Mouse (Mus musculus): ENCODE results near the gene OR5BS1P. TPM values are rescaled to one million over a fixed set of nuclear protein-coding genes. Genes with fewer than 3 reads are reported as not detected.
"Not testable (repeated sequence)": the region's sequence is repeated elsewhere in the genome, so short reads cannot be mapped to it uniquely, and the experiment has no call there.

Gene OR5BS1P
- polyA plus RNA-seq, 1 experiment from 2014 or later, result not detected

- WGBS (ENCODE audit: insufficient replicate concordance), result 36% methylated on average over 2 of the region's 2 CpGs
- H3K9ac ChIP-seq, result no peak overlapping the region
- peaks cover 25% of the 10 kb centered on the region; the same call in 1 of the 2 replicates for H3K4me1 ChIP-seq
- H3K27ac ChIP-seq, result no peak overlapping the region
- no peak for ATAC-seq
- peaks cover 16% of the 10 kb centered on the region; the same call in 1 of the 2 replicates for H3K27me3 ChIP-seq (replicated peaks)
- H3K4me2 ChIP-seq, result no peak overlapping the region
- no peaks in the 10 kb centered on the region for H3K36me3 ChIP-seq
- H3K4me3 ChIP-seq, result no peak overlapping the region
- H3K9me3 ChIP-seq (replicated peaks), result no peaks in the 10 kb centered on the region
These were observed 39.7 kb downstream of the OR5BS1P start for GRCm38 (mm10) chr15:98509387-98509786.

GRCm38 (mm10) chr15:98510438-98511385 is 41.0 kb downstream of the OR5BS1P start:
- no peak overlapping the region for H3K27ac ChIP-seq
- peak overlapping the region; percentile 60 for H3K4me2 ChIP-seq
- 0 out of 2 replicates have a peak, but pooled peaks cover 6% of the 10 kb centered on the region for H3K27me3 ChIP-seq (replicated peaks)
- ATAC-seq, result peak; percentile 49
- peak overlapping the region; percentile 25 for H3K4me3 ChIP-seq
- H3K9me3 ChIP-seq (replicated peaks), result no peaks in the 10 kb centered on the region
- no peak overlapping the region for H3K9ac ChIP-seq
- 26% methylated on average over 25 of the region's 25 CpGs for WGBS (ENCODE audit: insufficient replicate concordance)
- H3K36me3 ChIP-seq, result no peaks in the 10 kb centered on the region
- H3K4me1 ChIP-seq, result peaks cover 25% of the 10 kb centered on the region; the same call in 1 of the 2 replicates

GRCm38 (mm10) chr15:98511386-98511928 is 41.8 kb downstream of the OR5BS1P start:
- H3K27ac ChIP-seq, result no peak overlapping the region
- WGBS (ENCODE audit: insufficient replicate concordance), result 53% methylated on average over 13 of the region's 13 CpGs
- peak overlapping the region; percentile 60 for H3K4me2 ChIP-seq
- no peak overlapping the region for H3K9ac ChIP-seq
- H3K9me3 ChIP-seq (replicated peaks), result no peaks in the 10 kb centered on the region
- H3K4me3 ChIP-seq, result no peak overlapping the region
- 0 out of 2 replicates have a peak, but pooled peaks cover 6% of the 10 kb centered on the region for H3K27me3 ChIP-seq (replicated peaks)
- H3K4me1 ChIP-seq, result peaks cover 25% of the 10 kb centered on the region; the same call in 1 of the 2 replicates
- no peaks in the 10 kb centered on the region; the same call in 1 of the 2 replicates for H3K36me3 ChIP-seq
- ATAC-seq, result no peak

GRCm38 (mm10) chr15:98512232-98512631 is 42.5 kb downstream of the OR5BS1P start:
- no peaks in the 10 kb centered on the region for H3K9me3 ChIP-seq (replicated peaks)
- H3K36me3 ChIP-seq, result no peaks in the 10 kb centered on the region; the same call in 1 of the 2 replicates
- H3K9ac ChIP-seq, result no peak overlapping the region
- ATAC-seq, result no peak
- WGBS (ENCODE audit: insufficient replicate concordance), result 39% methylated on average over 8 of the region's 8 CpGs
- no peak overlapping the region for H3K4me2 ChIP-seq
- H3K4me1 ChIP-seq, result peaks cover 25% of the 10 kb centered on the region; the same call in 1 of the 2 replicates
- H3K27ac ChIP-seq, result no peak overlapping the region
- H3K27me3 ChIP-seq (replicated peaks), result 0 out of 2 replicates have a peak, but pooled peaks cover 6% of the 10 kb centered on the region
- H3K4me3 ChIP-seq, result no peak overlapping the region

GRCm38 (mm10) chr15:98512799-98513321 is 43.2 kb downstream of the OR5BS1P start:
- H3K36me3 ChIP-seq, result peaks cover 5% of the 10 kb centered on the region
- 63% methylated on average over 17 of the region's 17 CpGs for WGBS (ENCODE audit: insufficient replicate concordance)
- no peak overlapping the region for H3K4me3 ChIP-seq
- H3K4me2 ChIP-seq, result no peak overlapping the region
- H3K9me3 ChIP-seq (replicated peaks), result no peaks in the 10 kb centered on the region
- H3K27me3 ChIP-seq (replicated peaks), result 0 out of 2 replicates have a peak, but pooled peaks cover 6% of the 10 kb centered on the region
- no peak overlapping the region for H3K9ac ChIP-seq
- H3K4me1 ChIP-seq, result peaks cover 25% of the 10 kb centered on the region; the same call in 1 of the 2 replicates
- H3K27ac ChIP-seq, result no peak overlapping the region
- no peak for ATAC-seq

GRCm38 (mm10) chr15:98513676-98514075 is 44.0 kb downstream of the OR5BS1P start:
- H3K9ac ChIP-seq; H3K27ac ChIP-seq; H3K9me3 ChIP-seq (replicated peaks); ATAC-seq; H3K4me2 ChIP-seq; H3K27me3 ChIP-seq (replicated peaks); H3K4me3 ChIP-seq: not testable (repeated sequence)
- Histone ChIP-seq H3K4me1 (peaks cover 30% of the 10 kb centered on the region; the same call in 1 of the 2 replicates), H3K36me3 (peaks cover 13% of the 10 kb centered on the region)
- 39% methylated on average over 3 of the region's 3 CpGs for WGBS (ENCODE audit: insufficient replicate concordance)

GRCm38 (mm10) chr15:98514146-98514545 is 44.5 kb downstream of the OR5BS1P start:
- 23% methylated on average over 8 of the region's 8 CpGs for whole genome bisulfite sequencing (ENCODE audit: insufficient replicate concordance)
- ATAC-seq, result no peak

GRCm38 (mm10) chr15:98514845-98515244 is 45.1 kb downstream of the OR5BS1P start:
- not testable (repeated sequence) for H3K27ac ChIP-seq; H3K9ac ChIP-seq; ATAC-seq; H3K27me3 ChIP-seq (replicated peaks); H3K4me2 ChIP-seq; H3K4me3 ChIP-seq; H3K9me3 ChIP-seq (replicated peaks)
- Histone ChIP-seq H3K4me1 (peaks cover 30% of the 10 kb centered on the region; the same call in 1 of the 2 replicates), H3K36me3 (peaks cover 19% of the 10 kb centered on the region)
- WGBS (ENCODE audit: insufficient replicate concordance), result 52% methylated on average over 2 of the region's 2 CpGs

More at GRCm38 (mm10) chr15:98514146-98514545, 44.5 kb downstream of the OR5BS1P start:
- Histone ChIP-seq H3K4me2 (no peak overlapping the region), H3K9ac (no peak overlapping the region), H3K27me3 (replicated peaks) (no peaks in the 10 kb centered on the region), H3K4me3 (no peak overlapping the region), H3K4me1 (peaks cover 30% of the 10 kb centered on the region; the same call in 1 of the 2 replicates), H3K9me3 (replicated peaks) (no peaks in the 10 kb centered on the region), H3K27ac (no peak overlapping the region), H3K36me3 (peaks cover 13% of the 10 kb centered on the region)

- Histone ChIP-seq H3K4me2 (no peak overlapping the region), H3K4me1 (peaks cover 11% of the 10 kb centered on the region; the same call in 1 of the 2 replicates), H3K9ac (no peak overlapping the region), H3K27me3 (replicated peaks) (no peaks in the 10 kb centered on the region), H3K27ac (no peak overlapping the region), H3K36me3 (peaks cover 47% of the 10 kb centered on the region), H3K4me3 (no peak overlapping the region), H3K9me3 (replicated peaks) (no peaks in the 10 kb centered on the region)
- 55% methylated on average over 16 of the region's 16 CpGs for WGBS (ENCODE audit: insufficient replicate concordance)
- ATAC-seq, result peak; percentile 28
These were observed 48.0 kb downstream of the OR5BS1P start for GRCm38 (mm10) chr15:98517380-98518355.

- Histone ChIP-seq H3K4me1 (peaks cover 17% of the 10 kb centered on the region), H3K4me2 (no peak overlapping the region), H3K9ac (no peak overlapping the region), H3K27me3 (replicated peaks) (no peaks in the 10 kb centered on the region), H3K4me3 (no peak overlapping the region), H3K9me3 (replicated peaks) (no peaks in the 10 kb centered on the region), H3K27ac (no peak overlapping the region), H3K36me3 (peaks cover 81% of the 10 kb centered on the region)
- 80% methylated on average over 3 of the region's 3 CpGs for WGBS (ENCODE audit: insufficient replicate concordance)
- no peak for ATAC-seq
These were observed 51.5 kb downstream of the OR5BS1P start for GRCm38 (mm10) chr15:98521245-98521644.

- H3K27me3 ChIP-seq (replicated peaks), result no peaks in the 10 kb centered on the region
- WGBS (ENCODE audit: insufficient replicate concordance), result 56% methylated on average over 5 of the region's 5 CpGs
- peaks cover 99% of the 10 kb centered on the region for H3K36me3 ChIP-seq
- H3K4me2 ChIP-seq, result peak overlapping the region; percentile 35
- 0 out of 2 replicates have a peak overlapping the region, but pooled peaks have one; percentile 12 for H3K9ac ChIP-seq
- ATAC-seq, result peak; percentile 89
- peak overlapping the region; percentile 21 for H3K27ac ChIP-seq
- peaks cover 35% of the 10 kb centered on the region for H3K4me1 ChIP-seq
- H3K9me3 ChIP-seq (replicated peaks), result no peaks in the 10 kb centered on the region
- no peak overlapping the region for H3K4me3 ChIP-seq
These were observed 56.4 kb downstream of the OR5BS1P start for GRCm38 (mm10) chr15:98526057-98526456.
